Mouse (Mus musculus) forebrain, embryonic 11.5 days (tissue): ENCODE data around the gene Ltn1. TPM values are rescaled to one million over a fixed set of nuclear protein-coding genes. Genes with fewer than 3 reads are reported as not detected.

ENCODE experiments used
- ATAC-seq: fragments of 200-750 bp; cut with Nextera tagmentation; replicated peaks from 2 replicates; pipeline ENCODE4 v1.8.0; 2017; ENCODE audit warnings: moderate TSS enrichment; ENCODE audit not compliant: low FRiP score
- DNase-seq: peaks from one replicate; pipeline ENCODE4 v3.0.0-alpha.2; 2017; ENCODE audit warnings: low spot score
- H3K27ac ChIP-seq: fragments of 300-500 bp; sonication (generic); 2 replicates; pipeline ENCODE4 v1.5.1; 2014; ENCODE audit warnings: low read depth, low read length
- H3K27me3 ChIP-seq: fragments of 300-500 bp; sonication (generic); 2 replicates; pipeline ENCODE4 v1.6.1; 2014; ENCODE audit warnings: mild to moderate bottlenecking, low read length, mixed read lengths; ENCODE audit not compliant: control insufficient read depth, insufficient read depth
- H3K36me3 ChIP-seq: fragments of 300-500 bp; sonication (generic); 2 replicates; pipeline ENCODE4 v1.6.1; 2014; ENCODE audit warnings: mild to moderate bottlenecking, low read length, moderate library complexity, mixed read lengths; ENCODE audit not compliant: control insufficient read depth, insufficient read depth
- H3K4me1 ChIP-seq: fragments of 300-500 bp; sonication (generic); replicated peaks from 2 replicates; pipeline ENCODE4 v1.6.1; 2014; ENCODE audit warnings: low read length, mixed read lengths; ENCODE audit not compliant: control insufficient read depth, insufficient read depth
- H3K4me2 ChIP-seq: fragments of 300-500 bp; sonication (generic); 2 replicates; pipeline ENCODE4 v1.6.1; 2014; ENCODE audit warnings: low read depth, mild to moderate bottlenecking, low read length, moderate library complexity, mixed read lengths; ENCODE audit not compliant: severe bottlenecking
- H3K4me3 ChIP-seq: fragments of 300-500 bp; sonication (generic); 2 replicates; pipeline ENCODE4 v1.5.1; 2014; ENCODE audit warnings: low read depth, low read length
- H3K9ac ChIP-seq: fragments of 300-500 bp; sonication (generic); 2 replicates; pipeline ENCODE4 v1.6.1; 2014; ENCODE audit warnings: low read length
- H3K9me3 ChIP-seq: fragments of 300-500 bp; sonication (generic); 2 replicates; pipeline ENCODE4 v1.6.1; 2016; ENCODE audit warnings: low read length, mixed read lengths; ENCODE audit not compliant: control insufficient read depth
- WGBS: fragments of 180-500 bp; shearing (Covaris S2); extraction: QIAGEN DNeasy Blood & Tissue Kit; methylation state at CpG from one replicate; pipeline ENCODE4 v1.1.7; 2014; 5-methylcytosine and 5-hydroxymethylcytosine counted together
- polyA plus RNA-seq: library from polyadenylated mRNA; unstranded; fragments of >200 nt; fragmentation: Nextera tagmentation; extraction: Ambion mirVana; gene quantifications from 2 replicates; pipeline ENCODE4 v1.2.1, GENCODE M21; 2014

The Ltn1 gene
- polyA plus RNA-seq, 1 experiment from 2014 or later = 32.8 TPM

DNA sequence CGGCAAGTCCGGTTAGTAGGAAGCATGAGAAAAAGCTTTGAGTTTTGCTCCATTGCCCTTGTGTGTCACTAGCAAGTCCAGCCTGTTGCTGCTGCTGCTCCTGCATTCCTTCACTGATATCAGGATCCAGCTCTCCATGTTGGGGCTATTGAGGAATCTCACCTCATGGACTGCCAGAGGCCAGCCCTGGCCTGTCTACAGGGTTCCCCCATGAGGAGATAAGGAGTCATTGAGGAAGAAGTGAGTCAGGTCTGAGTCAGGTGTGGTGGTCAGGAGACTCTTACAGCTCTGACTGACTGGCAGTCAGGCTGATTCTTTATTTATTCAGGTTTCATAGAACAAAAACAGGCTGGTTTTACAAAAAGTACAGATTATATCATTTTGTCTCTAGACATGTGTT lies 84.3 kb downstream of the Ltn1 start:
- Histone ChIP-seq H3K9ac (no peak overlapping the region), H3K4me1 (no peaks in the 10 kb centered on the region), H3K4me3 (no peak overlapping the region), H3K4me2 (no peak overlapping the region), H3K27me3 (no peaks in the 10 kb centered on the region), H3K27ac (no peak overlapping the region), H3K9me3 (no peaks in the 10 kb centered on the region; the same call in 1 of the 2 replicates), H3K36me3 (no peaks in the 10 kb centered on the region)
- 91% methylated on average over 2 of the region's 2 CpGs for WGBS
- DNase-seq (no peak), ATAC-seq (no peak)

DNA sequence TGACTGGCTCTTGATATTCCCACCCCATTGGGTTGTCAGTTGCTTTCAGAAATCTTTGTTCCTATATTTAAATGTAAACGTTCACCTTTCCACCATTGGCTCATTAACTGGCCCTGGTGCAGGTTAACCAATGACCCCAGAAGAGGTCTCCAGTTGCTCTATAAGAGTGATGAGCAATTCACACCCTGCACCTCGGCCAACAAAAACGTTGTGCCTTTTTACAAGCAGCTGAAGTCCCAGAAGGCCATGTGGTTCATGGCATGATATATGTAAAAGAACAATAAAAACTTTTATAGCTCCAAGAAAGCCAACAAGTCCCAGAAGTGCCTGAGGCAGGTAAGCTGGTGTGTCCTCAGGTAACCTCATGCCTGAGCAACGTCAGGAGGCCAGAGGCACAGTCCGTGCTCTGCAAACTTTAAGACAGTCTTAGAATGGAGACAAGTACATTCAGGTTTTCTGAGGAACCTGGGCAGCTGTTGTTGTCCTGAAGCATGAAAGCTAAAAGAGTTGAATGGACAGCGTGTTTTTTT lies 91.3 kb downstream of the Ltn1 start:
- ATAC-seq (no peak), DNase-seq (no peak)
- Histone ChIP-seq H3K4me2 (no peak overlapping the region), H3K9ac (no peak overlapping the region), H3K9me3 (no peaks in the 10 kb centered on the region), H3K27me3 (no peaks in the 10 kb centered on the region), H3K4me1 (no peaks in the 10 kb centered on the region), H3K4me3 (no peak overlapping the region), H3K27ac (no peak overlapping the region), H3K36me3 (no peaks in the 10 kb centered on the region)
- 85% methylated on average over 6 of the region's 6 CpGs for WGBS

DNA sequence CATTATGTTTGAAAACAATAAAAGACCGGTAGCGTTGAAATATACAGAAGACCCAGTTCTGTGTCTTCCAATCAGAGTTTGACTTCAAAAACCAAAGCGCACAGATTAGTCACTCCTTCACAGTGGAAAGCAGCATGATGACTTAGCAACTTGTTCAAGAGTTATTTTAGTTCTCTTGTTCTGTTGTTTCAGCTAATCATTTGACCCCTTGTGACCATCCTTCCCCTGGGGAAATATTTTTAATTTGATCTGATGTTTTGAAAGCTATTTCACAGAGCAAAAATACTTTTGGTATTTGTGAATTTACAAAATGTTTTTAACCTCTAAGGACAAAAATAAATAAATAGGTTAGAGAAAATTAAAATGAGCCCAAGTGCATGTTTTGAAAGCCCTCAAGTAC lies 97.7 kb downstream of the Ltn1 start:
- DNase-seq (no peak), ATAC-seq (no peak)
- Histone ChIP-seq H3K36me3 (no peaks in the 10 kb centered on the region), H3K9me3 (no peaks in the 10 kb centered on the region), H3K4me2 (no peak overlapping the region), H3K4me1 (no peaks in the 10 kb centered on the region), H3K27me3 (no peaks in the 10 kb centered on the region), H3K4me3 (no peak overlapping the region), H3K27ac (no peak overlapping the region), H3K9ac (no peak overlapping the region)
- 92% methylated on average over 3 of the region's 3 CpGs for WGBS

DNA sequence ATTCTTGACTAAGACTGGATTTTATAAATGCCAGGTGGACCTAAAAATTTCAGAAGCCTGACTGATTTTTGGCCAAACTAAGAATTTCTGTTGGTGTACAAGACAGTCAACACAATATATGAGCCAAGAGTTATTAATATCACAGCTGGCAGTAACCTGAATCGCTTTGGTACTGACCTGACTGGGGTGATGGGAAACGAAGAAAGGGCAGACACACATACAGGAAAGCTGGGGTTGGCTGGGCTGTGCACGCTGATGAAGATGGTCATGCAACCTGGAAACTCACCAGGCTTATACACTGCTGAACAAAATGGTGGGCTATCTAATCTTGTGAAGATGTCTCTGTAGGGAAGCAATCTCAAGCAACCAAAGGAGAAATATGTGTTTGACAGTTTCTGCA lies 102.4 kb downstream of the Ltn1 start:
- H3K4me3 ChIP-seq = no peak overlapping the region
- no peak for ATAC-seq
- WGBS = 88% methylated on average over 3 of the region's 3 CpGs

More for the DNA sequence above, 102.4 kb downstream of the Ltn1 start:
- Histone ChIP-seq H3K27me3 (no peaks in the 10 kb centered on the region), H3K4me2 (no peak overlapping the region), H3K36me3 (no peaks in the 10 kb centered on the region), H3K9me3 (no peaks in the 10 kb centered on the region), H3K9ac (no peak overlapping the region), H3K4me1 (no peaks in the 10 kb centered on the region), H3K27ac (no peak overlapping the region)
- DNase-seq = no peak

Other genes with a start within 250 kb of the Ltn1 start
- 17.7 and 19.5 TPM in 2 replicates for gene N6amt1, start 78.4 kb downstream of the Ltn1 start, polyA plus RNA-seq
- gene Rwdd2b, start 8.0 kb upstream of the Ltn1 start, polyA plus RNA-seq = 9.6 and 10.3 TPM in 2 replicates
- 43.8 and 45.7 TPM in 2 replicates for gene Usp16, start 22.1 kb upstream of the Ltn1 start, polyA plus RNA-seq
- 606 and 643 TPM in 2 replicates for gene Cct8, start 63.3 kb upstream of the Ltn1 start, polyA plus RNA-seq
- gene Map3k7cl, start 120.7 kb upstream of the Ltn1 start, polyA plus RNA-seq = 0.15 TPM in 1 of 2 replicates, not detected in the other